Mouse (Mus musculus) CH12.LX (cell line): ENCODE data around the gene Gper1.

Source experiments
- CHD1 ChIP-seq: IDR thresholded peaks from 2 replicates; pipeline ENCODE4 v1.6.1; 2012; ENCODE audit warnings: low read depth, low read length, improper control_type of control experiment, inconsistent platforms
- CTCF ChIP-seq, 2 experiments: IDR thresholded peaks in 1 of 2; conservative IDR thresholded peaks in 1 of 2; 2 replicates each; pipeline ENCODE4 v1.5.1; 2011 to 2012; ENCODE audit warnings: low read depth in 2 of 2, low read length in 2 of 2, improper control_type of control experiment in 1 of 2, inconsistent platforms in 1 of 2, mild to moderate bottlenecking in 1 of 2, moderate library complexity in 1 of 2
- EP300 ChIP-seq: IDR thresholded peaks from 2 replicates; pipeline ENCODE4 v1.6.1; 2011; ENCODE audit warnings: low read length, improper control_type of control experiment
- HCFC1 ChIP-seq: IDR thresholded peaks from 2 replicates; pipeline ENCODE4 v1.6.1; 2012; ENCODE audit warnings: low read depth, mild to moderate bottlenecking, inconsistent platforms, low read length, improper control_type of control experiment
- PAX5 ChIP-seq: IDR thresholded peaks from 2 replicates; pipeline ENCODE4 v1.6.1; 2012; ENCODE audit warnings: low read length, inconsistent platforms, mixed read lengths
- POLR2A ChIP-seq: IDR thresholded peaks from 2 replicates; pipeline ENCODE4 v1.6.1; 2011; ENCODE audit warnings: low read depth, mild to moderate bottlenecking, improper control_type of control experiment, low read length
- POLR2AphosphoS2 ChIP-seq: IDR thresholded peaks from 2 replicates; pipeline ENCODE4 v1.6.1; 2011; ENCODE audit warnings: low read depth, low read length, improper control_type of control experiment
- RAD21 ChIP-seq: IDR thresholded peaks from 2 replicates; pipeline ENCODE4 v1.6.1; 2011; ENCODE audit warnings: low read depth, mild to moderate bottlenecking, low read length, improper control_type of control experiment, moderate library complexity
- RCOR1 ChIP-seq: conservative IDR thresholded peaks from 2 replicates; pipeline ENCODE4 v1.6.1; 2012; ENCODE audit warnings: low read depth, mild to moderate bottlenecking, inconsistent platforms, low read length, improper control_type of control experiment
- SMC3 ChIP-seq: IDR thresholded peaks from 2 replicates; pipeline ENCODE4 v1.6.1; 2011; ENCODE audit warnings: low read depth, low read length, improper control_type of control experiment
- TBP ChIP-seq: conservative IDR thresholded peaks from 2 replicates; pipeline ENCODE4 v1.6.1; 2011; ENCODE audit warnings: low read depth, low read length, improper control_type of control experiment
- ZKSCAN1 ChIP-seq: IDR thresholded peaks from 2 replicates; pipeline ENCODE4 v1.6.1; 2012; ENCODE audit warnings: low read depth, inconsistent platforms, low read length, improper control_type of control experiment, borderline replicate concordance

GRCm38 (mm10) chr5:139438440-139438839 lies 15.5 kb downstream of the Gper1 start:
- TF ChIP-seq POLR2AphosphoS2 = no peak
- TF ChIP-seq PAX5 = no peak
- no peak for TF ChIP-seq POLR2A
- TF ChIP-seq CTCF (conservative IDR thresholded peaks at IDR 0.05 in 1 of 2, IDR thresholded peaks at IDR 0.05 in 1 of 2; ENCODE audit: low read depth in 2 of 2, low read length in 2 of 2) = no peak
- TF ChIP-seq HCFC1 = no peak
- no peak for TF ChIP-seq RAD21
- TF ChIP-seq RCOR1 = no peak
- no peak for TF ChIP-seq ZKSCAN1
- no peak for TF ChIP-seq SMC3
- TF ChIP-seq EP300 = no peak
- no peak for TF ChIP-seq TBP
- no peak for TF ChIP-seq CHD1
